Mouse (Mus musculus) embryonic facial prominence, embryonic 15.5 days (tissue): ENCODE measurements at regions not wholly inside any gene's neighbourhood (a gene's known extent, or its start where the extent isn't known, plus 50 kb on each side); places are given as distances from the start of the nearest gene placed in this dataset.
"Not testable (repeated sequence)": the region's sequence is repeated elsewhere in the genome, so short reads cannot be mapped to it uniquely, and the experiment has no call there.

ENCODE experiments used
- ATAC-seq: fragments of 200-750 bp; cut with Nextera tagmentation; 2 replicates; pipeline ENCODE4 v1.8.0; 2017; ENCODE audit warnings: low read depth, moderate TSS enrichment; ENCODE audit not compliant: insufficient number of reproducible peaks, low FRiP score, low TSS enrichment
- H3K27ac ChIP-seq: fragments of 300-500 bp; sonication (generic); replicated peaks from 2 replicates; pipeline ENCODE4 v1.5.1; 2015; ENCODE audit warnings: mild to moderate bottlenecking, inconsistent platforms
- H3K27me3 ChIP-seq: fragments of 300-500 bp; sonication (generic); 2 replicates; pipeline ENCODE4 v1.6.1; 2015; ENCODE audit warnings: inconsistent platforms
- H3K36me3 ChIP-seq: fragments of 300-500 bp; sonication (generic); 2 replicates; pipeline ENCODE4 v1.6.1; 2015; ENCODE audit warnings: mild to moderate bottlenecking, inconsistent platforms
- H3K4me1 ChIP-seq: fragments of 300-500 bp; sonication (generic); 2 replicates; pipeline ENCODE4 v1.6.1; 2015; ENCODE audit warnings: inconsistent platforms
- H3K4me2 ChIP-seq: fragments of 300-500 bp; sonication (generic); replicated peaks from 2 replicates; pipeline ENCODE4 v1.6.1; 2015; ENCODE audit warnings: mild to moderate bottlenecking, inconsistent platforms
- H3K4me3 ChIP-seq: fragments of 300-500 bp; sonication (generic); replicated peaks from 2 replicates; pipeline ENCODE4 v1.5.1; 2015; ENCODE audit warnings: mild to moderate bottlenecking, inconsistent platforms
- H3K9ac ChIP-seq: fragments of 300-500 bp; sonication (generic); 2 replicates; pipeline ENCODE4 v1.6.1; 2015; ENCODE audit warnings: inconsistent platforms
- H3K9me3 ChIP-seq: fragments of 300-500 bp; sonication (generic); replicated peaks from 2 replicates; pipeline ENCODE4 v1.6.1; 2016; ENCODE audit warnings: inconsistent platforms
- WGBS: fragments of 180-500 bp; shearing (Covaris S2); methylation state at CpG from one replicate; pipeline ENCODE4 v1.1.7; 2015; 5-methylcytosine and 5-hydroxymethylcytosine counted together

DNA sequence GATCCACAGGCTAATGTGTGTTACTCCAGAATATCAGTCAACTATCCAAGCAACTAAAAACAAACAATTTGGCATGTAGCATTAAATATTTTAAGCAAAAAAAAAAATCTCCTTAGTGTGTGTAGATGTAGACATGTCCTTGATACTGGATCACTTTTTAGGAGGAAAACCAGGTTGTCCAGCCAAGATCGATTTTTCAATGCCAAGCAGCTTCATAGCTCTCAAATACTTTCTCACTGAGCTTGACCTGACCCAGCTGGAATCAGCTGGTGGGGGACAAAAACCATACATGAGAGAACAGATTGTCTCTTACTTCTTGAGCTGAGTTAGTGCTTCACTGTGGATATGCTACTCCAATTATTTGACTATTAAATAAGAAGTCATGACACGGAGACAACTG is 147.6 kb upstream of the Gm11146 start:
- Histone ChIP-seq H3K27me3 (no peaks in the 10 kb centered on the region), H3K36me3 (no peaks in the 10 kb centered on the region), H3K9ac (no peak overlapping the region), H3K27ac (no peak overlapping the region), H3K9me3 (no peaks in the 10 kb centered on the region), H3K4me1 (no peaks in the 10 kb centered on the region), H3K4me2 (no peak overlapping the region), H3K4me3 (no peak overlapping the region)
- 94% methylated on average over 2 of the region's 2 CpGs for WGBS
- ATAC-seq = no peak

DNA sequence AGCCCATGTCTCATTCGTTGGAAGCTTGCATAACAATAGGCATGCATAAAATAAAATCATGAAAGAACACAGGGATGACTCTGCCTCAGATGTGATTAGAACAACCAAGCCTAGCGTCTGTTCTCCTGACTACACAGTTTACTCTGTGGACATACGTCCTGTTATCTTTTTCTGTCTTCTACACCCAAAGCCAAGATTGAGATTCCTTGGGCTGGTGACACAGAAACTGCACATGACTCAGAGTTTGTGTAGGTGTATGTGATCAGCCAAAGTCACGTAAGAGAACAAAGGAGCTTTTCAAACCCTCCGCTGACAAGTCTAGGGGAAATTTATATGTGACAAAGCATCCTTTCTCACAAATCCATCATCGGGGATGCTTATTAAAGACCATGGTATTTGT is 141.9 kb upstream of the Gm11146 start:
- no peak overlapping the region for H3K9ac ChIP-seq
- no peaks in the 10 kb centered on the region for H3K9me3 ChIP-seq
- 85% methylated on average over 6 of the region's 6 CpGs for WGBS
- ATAC-seq = no peak
- no peaks in the 10 kb centered on the region for H3K4me1 ChIP-seq
- H3K27ac ChIP-seq = no peak overlapping the region
- H3K36me3 ChIP-seq = no peaks in the 10 kb centered on the region
- no peak overlapping the region for H3K4me3 ChIP-seq
- no peak overlapping the region for H3K4me2 ChIP-seq
- no peaks in the 10 kb centered on the region for H3K27me3 ChIP-seq

DNA sequence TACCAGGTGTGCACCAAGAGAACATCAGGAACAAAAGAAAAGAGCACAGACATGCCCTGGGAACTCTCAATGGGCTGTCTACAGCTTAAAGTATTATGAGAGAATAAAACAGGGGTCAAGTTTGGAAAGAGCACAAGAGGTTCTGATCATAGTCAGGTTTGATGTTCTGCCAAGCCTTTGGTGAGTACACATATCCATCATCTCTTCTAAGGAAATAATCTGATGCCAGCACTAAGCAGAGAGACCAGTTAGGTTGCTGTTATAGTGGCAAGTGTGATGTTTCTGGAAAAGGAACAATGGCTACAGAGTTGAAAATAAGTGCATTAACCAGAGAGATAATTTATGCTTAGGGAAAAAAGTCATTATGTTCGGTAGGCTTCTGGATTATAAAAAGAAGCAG is 136.9 kb upstream of the Gm11146 start:
- no peak for ATAC-seq
- WGBS = 69% methylated on average over 1 of the region's 1 CpGs

DNA sequence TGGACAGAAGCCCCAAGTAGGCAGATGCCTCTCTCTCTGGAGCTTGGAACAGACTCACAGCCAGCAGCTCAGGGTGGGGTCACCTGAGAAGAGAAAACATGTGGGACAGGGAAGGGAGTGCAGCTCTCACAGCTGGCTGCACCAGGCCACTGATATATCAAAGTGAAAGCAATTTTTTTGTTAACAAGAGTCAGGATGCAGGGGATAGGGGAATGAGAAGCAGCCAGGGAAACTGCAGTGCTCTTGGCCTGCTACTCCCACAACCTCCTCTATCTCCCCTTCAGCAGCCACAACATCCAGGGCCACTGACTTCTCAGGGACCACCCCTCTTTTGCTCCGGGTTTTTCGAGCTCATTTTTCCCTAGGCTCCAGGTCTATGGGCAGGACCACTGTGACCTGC is 117.5 kb upstream of the Gm11146 start:
- H3K4me2 ChIP-seq = no peak overlapping the region
- H3K36me3 ChIP-seq = no peaks in the 10 kb centered on the region
- H3K27ac ChIP-seq = no peak overlapping the region
- no peaks in the 10 kb centered on the region for H3K4me1 ChIP-seq
- ATAC-seq = no peak
- no peak overlapping the region for H3K4me3 ChIP-seq
- no peaks in the 10 kb centered on the region for H3K27me3 ChIP-seq
- H3K9me3 ChIP-seq = 0 out of 2 replicates have a peak, but pooled peaks cover 4% of the 10 kb centered on the region
- 75% methylated on average over 2 of the region's 2 CpGs for WGBS
- no peak overlapping the region for H3K9ac ChIP-seq

More for the DNA sequence above, 136.9 kb upstream of the Gm11146 start:
- H3K9ac ChIP-seq = no peak overlapping the region
- no peaks in the 10 kb centered on the region for H3K27me3 ChIP-seq
- H3K4me1 ChIP-seq = no peaks in the 10 kb centered on the region
- no peak overlapping the region for H3K4me3 ChIP-seq
- no peak overlapping the region for H3K27ac ChIP-seq
- no peak overlapping the region for H3K4me2 ChIP-seq
- no peaks in the 10 kb centered on the region for H3K36me3 ChIP-seq
- no peaks in the 10 kb centered on the region for H3K9me3 ChIP-seq

DNA sequence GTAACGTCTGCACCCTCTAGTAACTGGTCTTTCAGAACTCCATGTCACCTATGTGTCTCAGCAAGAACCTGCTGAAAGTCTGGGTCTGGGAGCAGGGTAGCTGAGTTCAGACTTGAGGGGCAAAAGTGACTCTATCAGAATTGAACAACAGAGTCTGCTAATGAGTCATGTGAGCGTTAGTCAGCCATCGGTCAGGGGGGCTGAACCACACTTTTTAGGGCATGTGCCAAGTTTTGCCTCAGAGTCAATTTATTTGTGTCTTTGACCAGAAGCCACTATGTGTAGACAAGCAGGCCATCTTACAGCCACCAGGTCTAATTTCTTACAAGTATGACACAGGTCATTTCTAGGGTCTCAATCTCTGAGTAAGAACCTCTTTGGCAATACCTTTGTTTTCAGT is 115.9 kb upstream of the Gm11146 start:
- not testable (repeated sequence) for H3K4me2 ChIP-seq, H3K27me3 ChIP-seq, ATAC-seq, H3K36me3 ChIP-seq, H3K9ac ChIP-seq, H3K9me3 ChIP-seq, H3K4me1 ChIP-seq, H3K27ac ChIP-seq, H3K4me3 ChIP-seq
- WGBS = 80% methylated on average over 3 of the region's 3 CpGs

DNA sequence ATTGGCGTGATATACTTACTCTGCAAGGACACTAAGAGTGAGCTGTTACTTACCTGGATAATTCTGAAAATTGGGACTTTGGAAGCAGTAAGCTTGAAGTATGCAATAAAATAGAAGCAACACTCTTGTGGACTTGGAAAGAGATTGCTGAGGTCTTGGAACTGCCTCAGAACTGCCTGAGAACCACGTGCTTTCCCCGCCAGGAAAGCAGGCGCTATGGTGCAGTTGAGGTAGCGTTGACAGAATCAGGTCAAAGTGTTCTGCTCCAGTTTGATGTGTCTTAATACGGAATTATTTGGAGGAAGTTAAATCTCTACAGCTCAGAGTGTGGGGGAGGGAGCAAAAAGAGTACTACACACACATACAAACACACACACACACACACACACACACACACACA is 102.8 kb upstream of the Gm11146 start:
- no peak overlapping the region for H3K9ac ChIP-seq
- 84% methylated on average over 6 of the region's 6 CpGs for WGBS
- no peak overlapping the region for H3K4me3 ChIP-seq
- no peak overlapping the region for H3K27ac ChIP-seq
- H3K4me2 ChIP-seq = no peak overlapping the region
- no peaks in the 10 kb centered on the region for H3K36me3 ChIP-seq
- H3K9me3 ChIP-seq = no peaks in the 10 kb centered on the region
- ATAC-seq = no peak
- no peaks in the 10 kb centered on the region for H3K4me1 ChIP-seq
- H3K27me3 ChIP-seq = no peaks in the 10 kb centered on the region

DNA sequence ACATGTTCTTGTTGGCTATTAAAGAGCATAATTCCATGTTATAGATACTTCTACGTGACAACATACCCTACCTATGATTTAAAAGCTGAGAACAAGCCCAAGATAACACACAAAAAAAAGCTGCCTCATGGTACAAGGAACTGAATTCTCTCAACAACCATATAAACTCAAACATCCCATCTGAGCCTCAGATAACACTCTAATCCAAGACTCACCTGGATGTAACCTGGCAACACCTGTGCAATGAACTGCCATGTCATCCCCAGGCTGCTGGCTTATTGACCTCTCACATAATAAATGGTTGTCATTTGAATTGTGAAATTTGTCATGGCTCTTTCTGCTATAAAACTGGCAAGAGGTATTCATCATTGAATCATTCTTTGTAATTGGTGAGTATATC is 93.5 kb upstream of the Gm11146 start:
- Histone ChIP-seq H3K27me3 (no peaks in the 10 kb centered on the region), H3K9ac (no peak overlapping the region), H3K4me2 (no peak overlapping the region), H3K36me3 (no peaks in the 10 kb centered on the region), H3K4me3 (no peak overlapping the region), H3K9me3 (no peaks in the 10 kb centered on the region), H3K4me1 (no peaks in the 10 kb centered on the region), H3K27ac (no peak overlapping the region)
- ATAC-seq = no peak
- 82% methylated on average over 1 of the region's 1 CpGs for WGBS

DNA sequence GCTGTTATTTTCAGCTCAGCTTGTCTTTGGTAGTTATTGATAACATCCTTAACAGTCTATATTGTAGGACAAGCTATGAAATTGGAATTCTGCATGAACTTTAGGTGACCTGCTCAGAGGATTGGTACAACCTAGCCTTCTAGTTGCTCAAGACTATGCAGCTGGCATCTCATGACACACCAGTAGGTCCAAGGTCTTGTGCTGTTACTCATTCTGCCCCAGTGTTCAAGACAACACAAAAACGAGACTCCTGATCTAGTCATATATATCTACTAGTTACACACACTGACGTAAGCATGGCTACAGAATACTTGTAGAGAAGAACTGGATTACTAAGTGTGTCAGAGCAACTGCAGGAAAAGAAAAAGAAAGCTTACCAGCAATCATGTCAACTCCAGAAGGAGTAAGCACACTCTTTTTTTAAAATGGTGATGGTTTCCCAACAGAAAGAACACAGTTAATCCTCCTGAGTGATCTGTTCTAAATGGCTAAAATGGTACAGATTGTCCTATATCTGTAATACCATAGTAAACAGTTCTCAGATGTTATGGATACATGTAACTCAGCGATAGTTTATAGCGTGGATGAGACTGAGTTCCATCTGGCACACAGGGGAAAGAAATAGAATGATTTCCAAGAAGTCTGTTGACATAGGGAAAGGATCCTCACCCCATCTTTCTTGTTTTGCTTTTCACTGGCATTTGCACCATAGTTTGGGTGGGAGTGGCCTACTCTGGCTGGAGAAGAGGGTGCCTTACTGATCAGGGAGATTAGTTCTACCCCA is 85.4 kb upstream of the Gm11146 start:
- Histone ChIP-seq H3K27me3 (no peaks in the 10 kb centered on the region), H3K4me1 (peaks cover 6% of the 10 kb centered on the region; the same call in 1 of the 2 replicates), H3K9ac (no peak overlapping the region), H3K9me3 (no peaks in the 10 kb centered on the region), H3K4me3 (no peak overlapping the region), H3K27ac (no peak overlapping the region), H3K36me3 (no peaks in the 10 kb centered on the region), H3K4me2 (no peak overlapping the region)
- no peak for ATAC-seq
- WGBS = 74% methylated on average over 4 of the region's 4 CpGs

DNA sequence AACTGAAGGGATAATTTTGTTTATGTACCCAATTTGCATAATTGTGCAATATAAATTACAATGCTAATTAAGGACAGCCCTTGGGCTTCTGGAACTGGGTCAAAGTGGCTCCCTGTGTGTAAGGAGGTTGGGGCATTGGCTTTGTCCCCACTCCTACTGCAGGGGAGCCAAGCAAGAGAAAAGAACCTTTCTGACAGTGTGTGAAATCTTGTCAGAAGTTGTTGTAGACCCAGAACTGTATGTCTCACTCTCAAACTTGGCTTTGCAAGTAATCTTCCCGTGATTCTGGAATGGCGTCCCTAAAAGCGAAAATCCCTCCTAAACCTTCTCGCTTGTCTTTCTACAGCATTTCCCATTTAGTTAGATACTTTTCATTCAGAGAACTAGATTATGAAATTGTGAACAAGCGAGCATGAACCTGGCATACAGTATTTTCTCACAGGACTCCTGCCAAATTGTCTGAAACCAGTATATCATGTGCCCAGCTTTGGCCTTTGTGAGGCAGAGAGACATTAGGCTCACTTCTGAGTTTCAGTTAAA is 83.8 kb upstream of the Gm11146 start:
- ATAC-seq = no peak
- Histone ChIP-seq H3K4me1 (peaks cover 6% of the 10 kb centered on the region; the same call in 1 of the 2 replicates), H3K9me3 (no peaks in the 10 kb centered on the region), H3K4me3 (no peak overlapping the region), H3K4me2 (no peak overlapping the region), H3K9ac (no peak overlapping the region), H3K27me3 (no peaks in the 10 kb centered on the region), H3K36me3 (no peaks in the 10 kb centered on the region), H3K27ac (peak overlapping the region; percentile 65)
- 69% methylated on average over 5 of the region's 5 CpGs for WGBS

DNA sequence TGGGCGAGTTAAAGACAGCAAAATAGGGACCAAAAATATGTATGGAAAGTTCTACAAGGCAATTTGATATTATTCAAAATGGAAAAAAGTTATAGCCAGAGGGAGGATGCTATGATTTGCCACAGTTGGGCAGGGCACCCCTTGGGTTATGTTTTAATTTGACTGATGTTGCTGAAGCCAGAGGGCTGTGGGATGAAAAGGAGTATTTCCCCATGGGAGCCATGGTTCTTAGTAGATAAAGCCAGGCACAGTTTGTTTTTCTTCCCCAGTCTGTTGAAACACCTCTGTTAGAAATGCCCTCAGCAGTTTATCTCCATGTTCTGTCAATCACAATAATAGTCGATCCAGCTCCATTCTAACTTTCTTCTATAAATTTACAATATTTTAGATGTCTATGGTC is 82.6 kb upstream of the Gm11146 start:
- Histone ChIP-seq H3K4me3 (no peak overlapping the region), H3K27ac (no peak overlapping the region), H3K36me3 (no peaks in the 10 kb centered on the region), H3K4me1 (peaks cover 6% of the 10 kb centered on the region; the same call in 1 of the 2 replicates), H3K9ac (no peak overlapping the region), H3K9me3 (no peaks in the 10 kb centered on the region), H3K4me2 (no peak overlapping the region), H3K27me3 (no peaks in the 10 kb centered on the region)
- whole genome bisulfite sequencing = 70% methylated on average over 2 of the region's 2 CpGs
- ATAC-seq = no peak

DNA sequence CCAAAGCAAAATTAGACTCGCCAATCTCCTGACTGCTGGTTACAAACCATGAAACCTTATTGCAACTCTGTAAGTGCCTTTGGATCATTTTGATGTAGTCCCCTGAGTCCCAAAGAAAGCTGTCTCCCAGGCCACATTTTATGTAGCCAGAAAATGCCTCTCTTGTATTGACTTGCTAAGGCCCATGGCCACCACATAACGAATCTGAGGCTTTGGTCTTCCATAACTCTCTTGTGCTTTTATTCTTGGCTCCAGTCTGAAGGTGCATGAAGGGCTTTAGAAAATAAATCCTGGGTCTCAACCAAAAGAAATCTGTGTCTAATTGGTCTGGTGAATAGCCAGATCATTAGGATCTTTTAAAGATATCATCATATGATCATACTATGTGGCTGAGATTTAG is 77.3 kb upstream of the Gm11146 start:
- 65% methylated on average over 2 of the region's 2 CpGs for WGBS
- no peak overlapping the region for H3K4me2 ChIP-seq
- no peak for ATAC-seq

DNA sequence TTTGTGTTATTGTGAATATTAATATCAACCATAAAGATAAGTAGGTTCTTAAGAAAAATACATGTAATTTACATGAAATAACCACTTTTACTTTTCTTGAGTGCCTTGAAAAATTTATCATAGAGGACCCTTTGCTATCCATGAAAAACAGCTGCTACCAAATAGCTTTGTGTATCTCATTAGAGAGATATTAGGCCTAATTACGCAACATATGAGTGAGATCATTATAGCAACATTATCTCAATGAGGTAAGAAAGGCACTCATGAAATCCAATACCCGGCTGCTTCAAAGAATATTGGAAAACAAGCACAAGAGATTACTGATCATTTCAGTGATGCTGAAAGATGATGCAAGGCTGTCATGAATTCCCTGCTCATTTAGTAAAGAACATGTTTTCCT is 74.9 kb upstream of the Gm11146 start:
- WGBS = 65% methylated on average over 2 of the region's 2 CpGs
- no peaks in the 10 kb centered on the region for H3K27me3 ChIP-seq
- H3K9me3 ChIP-seq = no peaks in the 10 kb centered on the region
- H3K4me2 ChIP-seq = no peak overlapping the region
- H3K4me1 ChIP-seq = no peaks in the 10 kb centered on the region
- no peak overlapping the region for H3K4me3 ChIP-seq
- H3K36me3 ChIP-seq = 0 out of 2 replicates have a peak, but pooled peaks cover 7% of the 10 kb centered on the region
- H3K9ac ChIP-seq = no peak overlapping the region
- no peak overlapping the region for H3K27ac ChIP-seq
- no peak for ATAC-seq

More for the DNA sequence above, 77.3 kb upstream of the Gm11146 start:
- Histone ChIP-seq H3K4me1 (no peaks in the 10 kb centered on the region), H3K27ac (no peak overlapping the region), H3K4me3 (no peak overlapping the region), H3K27me3 (no peaks in the 10 kb centered on the region), H3K9me3 (no peaks in the 10 kb centered on the region), H3K36me3 (no peaks in the 10 kb centered on the region), H3K9ac (no peak overlapping the region)
